Mouse (Mus musculus): ENCODE measurements around the gene Fam3b.

- TF ChIP-seq CTCF (IDR thresholded peaks at IDR 0.05; ENCODE audit: extremely low read depth, insufficient read depth, insufficient read length, insufficient replicate concordance) (peak; percentile 10; the same call in 1 of the 2 replicates), POLR2A (IDR thresholded peaks at IDR 0.05; ENCODE audit: low read depth, low read length) (no peak)
Observed at GRCm38 (mm10) chr16:97466182-97466957, 48.2 kb downstream of the Fam3b start.
